Mouse (Mus musculus) thymus, adult 2 months (tissue): ENCODE measurements around the gene Tmem217.

Experiments
- CTCF ChIP-seq: fragments of 200-500 bp; IDR thresholded peaks from 2 replicates; pipeline ENCODE4 v1.5.1; 2012; ENCODE audit warnings: mild to moderate bottlenecking, control low read depth, low read length, moderate library complexity, borderline replicate concordance; ENCODE audit not compliant: control insufficient read depth, poor library complexity, insufficient read depth; ENCODE audit errors: extremely low read depth
- POLR2A ChIP-seq: fragments of 200-500 bp; IDR thresholded peaks from 2 replicates; pipeline ENCODE4 v1.6.1; 2012; ENCODE audit warnings: mild to moderate bottlenecking, low read length, control low read depth, moderate library complexity; ENCODE audit not compliant: control insufficient read depth, poor library complexity, insufficient read depth; ENCODE audit errors: extremely low read depth

DNA sequence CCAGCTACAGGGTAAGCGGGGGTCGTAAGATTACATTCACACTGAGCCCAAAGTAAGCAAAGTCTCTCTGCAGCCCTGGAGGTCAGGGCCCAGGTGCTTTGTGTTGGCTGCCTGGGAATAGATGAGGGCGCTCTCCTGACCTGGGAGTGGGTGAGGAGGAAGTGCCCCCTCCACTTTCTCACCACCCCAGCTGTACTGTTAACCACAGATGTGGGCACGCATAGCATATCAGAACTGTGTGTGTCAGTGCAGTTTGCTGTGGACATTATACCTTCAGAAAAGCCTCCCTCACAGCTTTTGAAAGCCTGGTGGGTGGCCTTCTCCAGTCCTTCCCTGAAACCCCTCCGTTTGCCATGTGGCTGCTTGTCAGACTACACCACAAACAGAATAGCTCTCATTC lies 32.1 kb upstream of the Tmem217 start:
- TF ChIP-seq POLR2A (no peak), CTCF (no peak)
